Mouse (Mus musculus): ENCODE data around the gene Mrc2. TPM values are rescaled to one million over a fixed set of nuclear protein-coding genes. Genes with fewer than 3 reads are reported as not detected.

Gene Mrc2
- total RNA-seq, 4 experiments from 2014 or later: 9.8 to 13.3 (median 13.0) TPM

DNA sequence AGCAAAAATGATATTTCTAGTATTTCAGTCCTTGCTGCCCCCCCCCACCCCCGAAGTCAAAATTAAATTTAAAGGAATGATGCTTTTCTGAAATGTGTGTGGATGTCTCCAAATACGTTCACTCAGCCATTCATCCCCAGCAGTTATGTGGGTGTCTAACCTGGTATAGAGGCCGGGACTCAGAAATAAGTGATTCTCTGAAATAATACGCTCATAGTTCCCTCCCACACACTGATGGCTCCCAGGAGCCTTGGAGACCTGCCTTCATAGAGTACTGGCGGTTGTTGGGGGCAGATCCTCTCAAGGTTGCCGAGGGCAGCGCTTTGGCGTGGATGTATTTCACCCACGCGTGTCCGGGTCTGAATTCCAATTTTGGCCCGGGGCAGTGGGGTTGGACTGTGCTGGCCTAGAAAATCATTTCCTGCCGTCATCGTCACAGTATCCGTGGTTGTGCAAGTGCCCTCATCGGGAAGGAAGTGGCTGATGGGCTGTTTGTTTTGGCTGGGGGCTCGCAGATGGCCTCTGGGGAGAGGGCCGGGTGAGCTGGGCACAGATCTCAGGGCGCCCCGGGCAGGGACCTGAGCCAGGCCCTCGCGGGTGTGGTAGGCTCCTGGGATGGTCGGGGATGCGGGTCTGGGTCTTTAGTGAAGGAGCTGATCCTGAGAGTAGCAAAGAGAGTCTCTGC is 19.0 kb downstream of the Mrc2 start:
- peak; percentile 63 for DNase-seq (ENCODE audit: low spot score)

DNA sequence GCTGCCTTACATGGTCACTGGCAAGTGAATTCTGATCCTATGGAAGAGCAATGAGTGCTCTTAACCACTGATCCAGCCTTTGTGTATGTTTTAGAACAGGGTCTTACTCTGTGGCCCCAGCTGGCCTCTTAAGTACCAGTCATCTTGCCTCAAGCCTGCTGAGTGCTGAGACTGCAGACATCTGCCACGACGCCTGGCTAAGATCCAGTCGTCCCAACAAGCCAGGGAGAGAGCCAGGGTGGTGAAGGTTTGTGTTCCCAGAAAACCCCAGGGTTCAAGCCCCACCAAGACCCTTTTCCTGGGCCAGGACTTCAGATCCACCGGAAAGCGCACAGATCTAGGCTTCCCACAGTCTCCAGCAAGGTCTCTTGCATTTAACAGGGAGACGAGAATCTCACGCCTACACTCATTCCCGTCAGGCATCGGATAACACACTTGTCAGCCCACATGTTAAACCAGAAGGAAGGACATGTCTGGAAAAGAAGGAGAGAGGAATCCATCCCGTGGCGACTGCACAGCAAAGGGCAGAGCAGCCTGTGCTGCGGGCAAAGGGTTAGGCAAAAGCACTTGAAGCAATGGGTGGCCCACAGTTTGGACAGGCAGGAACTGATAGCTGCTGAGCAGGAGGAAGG is 20.0 kb downstream of the Mrc2 start:
- no peak for DNase-seq (ENCODE audit: low spot score)

DNA sequence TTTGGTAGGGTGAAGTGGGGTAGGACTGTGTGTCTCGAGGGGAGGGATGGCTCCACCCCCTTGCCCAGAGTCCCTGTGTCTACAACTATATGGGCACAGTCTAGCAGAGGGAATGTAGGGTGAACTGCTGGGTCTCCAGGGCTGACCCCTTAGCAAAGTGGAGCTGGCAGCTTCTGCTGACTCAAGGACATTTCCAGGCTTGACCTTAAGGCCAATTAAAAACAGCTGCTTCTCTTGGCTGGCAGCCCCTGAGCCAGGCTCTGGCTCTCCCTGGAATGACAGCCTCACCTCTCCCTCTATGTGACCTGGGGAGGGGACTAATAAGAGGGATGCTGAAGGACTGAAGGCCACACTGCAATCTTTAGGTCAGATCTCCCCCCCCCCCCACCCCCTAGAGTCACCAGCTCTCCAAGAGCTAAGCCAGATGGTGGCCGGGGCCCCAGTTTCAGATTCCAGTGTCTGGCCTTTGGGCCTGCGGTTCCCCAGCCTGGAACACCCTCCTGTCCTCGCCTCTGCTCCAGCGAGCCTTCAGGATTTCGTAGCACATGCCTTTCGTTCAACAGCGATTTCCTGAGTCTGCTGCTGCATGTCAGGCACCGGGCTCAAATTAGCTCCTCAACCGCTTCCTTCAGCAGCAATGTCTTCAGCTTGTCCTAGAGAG is 20.7 kb downstream of the Mrc2 start:
- peak; percentile 44 for DNase-seq (ENCODE audit: low spot score)

DNA sequence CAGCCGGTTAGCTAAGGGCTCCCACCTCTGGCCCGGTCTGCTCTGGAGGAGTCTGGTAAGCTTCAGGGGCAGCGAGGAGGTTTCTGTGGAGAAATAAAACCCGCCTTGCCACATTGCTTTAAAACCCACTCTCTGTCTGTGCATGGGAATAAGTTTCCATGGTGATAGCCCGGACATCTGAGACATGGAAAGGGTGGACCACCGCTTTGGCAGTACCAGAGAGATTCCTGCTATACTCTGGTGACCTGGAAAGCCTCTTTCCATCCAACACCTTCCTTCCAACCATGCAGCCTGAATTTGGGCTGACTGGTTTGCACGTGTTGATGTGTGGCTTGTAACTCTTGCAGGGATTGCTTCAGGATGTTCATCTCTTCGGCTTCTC is 21.2 kb downstream of the Mrc2 start:
- DNase-seq (ENCODE audit: low spot score): no peak

DNA sequence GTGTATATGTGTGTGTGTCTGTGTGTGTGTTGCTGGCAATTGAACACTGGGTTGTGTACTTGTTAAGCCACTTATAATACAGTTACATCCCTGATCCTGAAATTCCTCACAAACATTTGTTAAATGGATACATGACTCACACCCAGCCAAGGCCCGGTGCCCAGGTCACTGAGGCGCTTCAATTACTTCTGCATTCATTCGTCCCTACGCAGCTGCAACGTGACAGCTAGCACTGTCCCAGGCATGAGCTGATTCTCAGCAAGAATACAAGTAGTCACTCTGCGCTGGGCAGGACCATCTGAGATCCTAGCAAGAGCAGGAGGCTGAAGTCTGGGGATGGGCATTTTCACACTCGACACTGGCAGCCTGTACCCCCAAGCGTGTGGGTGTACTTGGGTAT is 22.9 kb downstream of the Mrc2 start:
- no peak for DNase-seq (ENCODE audit: low spot score)

DNA sequence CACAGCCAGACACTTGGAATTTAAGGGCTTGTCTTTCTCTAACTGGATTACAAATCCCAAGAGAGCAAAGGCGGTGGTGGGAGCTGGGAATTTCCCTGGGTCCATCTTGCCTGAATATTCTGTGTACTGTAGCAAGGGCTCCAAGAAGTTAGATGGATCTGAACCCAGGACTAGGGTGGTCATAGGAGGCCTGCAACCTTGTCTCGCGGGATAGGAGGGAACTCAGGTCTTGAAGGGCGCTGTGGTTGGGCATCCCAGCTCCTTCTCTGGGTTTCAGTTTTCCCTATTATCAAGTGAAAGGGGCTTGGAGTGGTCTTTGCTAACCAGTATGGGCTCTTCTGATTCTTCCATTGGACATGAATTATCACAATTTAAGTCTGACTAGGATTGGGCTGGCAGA is 23.7 kb downstream of the Mrc2 start:
- no peak for DNase-seq (ENCODE audit: low spot score)

DNA sequence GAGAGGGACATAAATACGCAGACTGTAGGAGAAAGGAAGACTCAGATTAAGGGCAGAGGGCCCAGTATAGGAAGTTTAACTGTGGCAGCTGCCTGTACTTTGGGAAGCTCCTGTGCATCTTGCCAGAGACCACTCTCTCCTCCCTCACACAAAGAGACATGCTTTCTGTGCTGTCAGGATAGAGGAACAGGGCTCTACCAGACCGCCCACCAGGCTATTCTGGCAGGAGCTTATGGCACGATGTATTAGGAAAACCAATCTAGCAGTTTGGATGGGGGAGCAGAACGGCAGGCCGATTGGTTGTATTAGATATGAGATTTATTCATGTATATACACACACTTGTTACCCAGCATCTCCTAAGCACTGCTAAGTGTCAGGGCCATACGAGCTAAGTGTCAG is 25.3 kb downstream of the Mrc2 start:
- DNase-seq (ENCODE audit: low spot score): no peak

DNA sequence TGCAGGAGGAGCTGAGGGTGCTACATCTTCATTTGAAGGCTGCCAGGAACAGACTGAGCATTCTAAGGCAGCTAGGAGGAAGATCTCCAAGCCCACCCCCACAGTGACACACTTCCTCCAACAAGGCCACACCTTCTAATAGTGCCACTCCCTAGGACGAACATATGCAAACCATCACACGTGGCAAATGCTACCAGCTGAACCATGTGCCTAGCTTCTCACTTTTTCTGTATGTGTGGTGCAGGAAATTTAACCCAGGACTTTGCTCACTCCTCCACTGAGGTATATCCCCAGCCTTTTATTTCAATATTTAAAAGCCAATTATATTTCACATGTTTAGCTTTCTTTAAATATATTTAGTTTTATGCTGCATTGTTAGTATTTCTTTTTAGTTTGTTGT is 28.6 kb downstream of the Mrc2 start:
- DNase-seq (ENCODE audit: low spot score): no peak

DNA sequence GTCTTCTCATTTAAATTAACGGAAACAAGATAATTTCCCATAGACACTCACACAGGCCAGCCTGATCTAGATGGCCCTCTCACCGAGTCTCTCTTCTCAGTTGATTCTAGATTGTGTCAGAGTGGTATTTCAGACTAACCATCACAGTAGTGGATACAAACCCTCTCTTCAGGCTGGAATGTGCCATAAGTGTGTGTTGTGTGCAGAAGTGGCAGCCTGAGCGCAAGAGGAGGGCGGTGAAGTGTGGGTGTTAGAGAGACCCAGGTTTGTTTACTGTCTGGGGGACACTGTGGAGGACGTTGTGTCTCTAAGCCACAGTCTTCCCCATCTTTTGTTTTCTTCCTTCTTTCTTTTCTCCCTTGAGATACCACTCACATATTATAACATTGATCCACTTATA is 31.1 kb downstream of the Mrc2 start:
- DNase-seq (ENCODE audit: low spot score): no peak

DNA sequence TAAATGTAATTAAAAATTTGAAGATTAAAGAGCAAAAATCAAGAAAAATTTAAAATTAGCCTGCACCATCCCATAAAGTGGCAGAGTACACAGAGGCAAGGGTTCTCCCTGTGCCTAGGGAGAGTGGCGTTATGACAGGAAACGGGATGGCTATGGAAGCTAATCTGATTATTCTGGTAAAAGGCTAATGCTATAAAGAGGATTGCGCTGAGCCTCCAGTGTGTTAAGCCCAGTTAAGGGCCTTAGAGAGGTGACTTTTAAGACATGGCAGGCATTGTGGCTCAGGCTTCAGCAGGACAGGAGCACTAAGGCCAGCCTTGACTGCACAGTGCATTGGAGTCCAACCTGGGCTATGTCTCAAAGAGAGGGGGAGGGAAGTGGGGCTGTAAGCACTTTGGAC is 34.7 kb downstream of the Mrc2 start:
- no peak for DNase-seq (ENCODE audit: low spot score)

DNA sequence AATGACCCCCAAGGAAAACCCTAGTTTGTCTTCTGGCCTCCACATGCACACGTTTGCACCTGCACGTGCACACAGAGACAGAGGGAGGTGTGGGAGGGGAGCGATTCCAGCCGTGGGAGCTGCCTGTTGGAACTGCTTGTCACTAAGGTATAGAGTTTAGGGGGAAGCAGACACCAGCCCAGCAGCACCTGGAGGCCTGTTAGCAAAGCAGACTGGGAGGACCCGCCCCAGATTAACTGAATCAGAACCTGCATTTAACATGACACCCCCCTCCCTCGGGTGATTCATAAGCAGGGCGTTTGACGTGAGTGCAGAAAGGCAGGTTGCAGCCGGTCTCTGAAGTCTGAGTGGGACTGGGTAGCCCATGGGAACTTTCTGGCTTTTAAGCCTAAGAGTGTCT is 37.5 kb downstream of the Mrc2 start:
- no peak for DNase-seq (ENCODE audit: low spot score)

DNA sequence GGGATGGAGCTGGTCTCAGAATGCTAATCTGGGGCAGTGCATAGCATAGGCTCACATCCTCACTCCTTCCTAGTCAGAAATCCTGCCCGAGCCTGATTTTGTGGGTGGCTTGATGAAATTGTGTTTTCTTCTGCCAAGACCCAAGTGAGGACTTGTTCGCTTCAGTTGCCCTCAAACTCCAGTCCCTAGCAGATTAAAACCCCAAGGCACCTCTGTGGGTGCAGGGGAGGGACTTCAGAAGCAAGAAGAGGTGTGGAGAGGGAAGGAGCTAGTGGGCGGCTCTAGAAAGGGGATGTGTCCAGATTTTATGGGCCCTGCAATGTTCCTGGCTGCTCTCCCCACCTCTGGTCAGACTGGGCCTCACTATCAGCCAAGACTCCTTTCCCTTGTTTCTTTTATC is 38.7 kb downstream of the Mrc2 start:
- no peak for DNase-seq (ENCODE audit: low spot score)

DNA sequence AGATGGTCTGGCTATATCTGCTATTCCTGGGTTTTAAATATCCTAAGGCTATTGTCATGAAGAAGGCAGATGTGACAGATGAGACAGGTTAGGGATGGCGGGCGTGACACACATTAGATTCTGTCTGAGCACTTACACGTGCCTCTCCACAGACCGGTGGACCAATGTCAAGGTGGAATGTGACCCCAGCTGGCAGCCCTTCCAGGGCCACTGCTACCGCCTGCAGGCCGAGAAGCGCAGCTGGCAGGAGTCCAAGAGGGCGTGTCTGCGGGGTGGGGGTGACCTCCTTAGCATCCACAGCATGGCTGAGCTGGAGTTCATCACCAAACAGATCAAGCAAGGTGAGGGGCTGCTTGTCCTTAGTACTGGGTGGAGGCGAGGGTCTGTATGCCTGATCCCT is 39.3 kb downstream of the Mrc2 start:
- DNase-seq (ENCODE audit: low spot score): peak; percentile 21

DNA sequence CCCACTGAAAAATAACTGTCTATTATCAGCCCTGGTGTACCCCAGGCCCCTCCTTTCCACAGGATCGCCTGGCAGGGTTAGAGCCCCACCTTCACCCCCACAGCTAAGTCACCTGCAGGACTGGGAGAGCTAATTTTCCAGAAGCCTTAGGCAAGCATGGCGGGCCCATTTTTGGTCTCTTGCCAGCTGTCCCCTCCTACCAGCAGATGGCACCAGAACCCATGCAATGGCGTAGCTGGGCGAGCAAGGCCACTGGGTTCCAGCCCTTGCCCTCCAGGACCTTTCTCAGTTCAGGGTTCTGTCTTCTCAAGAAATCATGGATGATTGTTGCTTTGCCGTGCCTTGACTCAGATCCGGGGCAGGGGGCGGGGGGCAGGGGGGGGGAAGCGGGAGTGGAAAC is 40.0 kb downstream of the Mrc2 start:
- peak; percentile 21 for DNase-seq (ENCODE audit: low spot score)

DNA sequence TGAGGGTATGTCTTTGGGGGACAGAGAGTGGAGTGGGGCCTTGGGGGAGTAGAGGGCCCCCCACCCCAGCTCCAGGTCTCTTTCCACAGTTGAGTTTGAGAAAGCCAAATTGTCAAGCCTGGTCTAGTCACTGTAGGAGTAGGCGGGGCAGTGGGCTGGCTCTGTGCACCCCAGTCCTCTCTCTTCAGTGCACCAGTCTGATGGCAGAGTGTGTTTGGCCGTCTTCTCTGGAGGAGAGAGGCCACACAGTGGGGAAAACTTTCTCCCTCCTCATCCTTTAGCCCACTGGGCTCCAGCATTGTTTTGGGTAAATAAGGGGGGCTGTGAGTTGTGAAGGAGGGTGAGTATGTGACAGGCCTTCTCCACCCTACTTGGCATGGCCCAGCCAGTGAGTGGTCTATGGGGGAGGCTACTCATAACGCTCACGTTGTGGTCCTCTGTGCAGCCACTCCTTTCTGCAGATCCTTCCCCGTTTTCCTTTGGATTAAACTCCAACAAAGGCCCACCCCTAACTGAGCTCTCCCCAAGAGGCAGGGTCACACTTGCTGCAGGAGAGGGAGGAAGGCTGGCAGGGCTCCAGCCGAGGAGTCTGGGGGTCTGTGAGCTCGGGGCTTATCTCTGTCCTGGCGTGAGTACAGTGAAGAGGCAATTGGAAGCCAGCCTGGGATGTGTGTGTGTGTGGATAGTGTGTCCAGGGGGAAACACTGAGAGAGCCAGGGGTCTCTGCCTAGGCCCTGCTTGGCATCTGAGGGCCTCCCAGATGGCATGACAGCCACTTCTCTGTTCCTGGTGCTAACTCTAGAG is 41.6 kb downstream of the Mrc2 start:
- no peak for DNase-seq (ENCODE audit: low spot score)

DNA sequence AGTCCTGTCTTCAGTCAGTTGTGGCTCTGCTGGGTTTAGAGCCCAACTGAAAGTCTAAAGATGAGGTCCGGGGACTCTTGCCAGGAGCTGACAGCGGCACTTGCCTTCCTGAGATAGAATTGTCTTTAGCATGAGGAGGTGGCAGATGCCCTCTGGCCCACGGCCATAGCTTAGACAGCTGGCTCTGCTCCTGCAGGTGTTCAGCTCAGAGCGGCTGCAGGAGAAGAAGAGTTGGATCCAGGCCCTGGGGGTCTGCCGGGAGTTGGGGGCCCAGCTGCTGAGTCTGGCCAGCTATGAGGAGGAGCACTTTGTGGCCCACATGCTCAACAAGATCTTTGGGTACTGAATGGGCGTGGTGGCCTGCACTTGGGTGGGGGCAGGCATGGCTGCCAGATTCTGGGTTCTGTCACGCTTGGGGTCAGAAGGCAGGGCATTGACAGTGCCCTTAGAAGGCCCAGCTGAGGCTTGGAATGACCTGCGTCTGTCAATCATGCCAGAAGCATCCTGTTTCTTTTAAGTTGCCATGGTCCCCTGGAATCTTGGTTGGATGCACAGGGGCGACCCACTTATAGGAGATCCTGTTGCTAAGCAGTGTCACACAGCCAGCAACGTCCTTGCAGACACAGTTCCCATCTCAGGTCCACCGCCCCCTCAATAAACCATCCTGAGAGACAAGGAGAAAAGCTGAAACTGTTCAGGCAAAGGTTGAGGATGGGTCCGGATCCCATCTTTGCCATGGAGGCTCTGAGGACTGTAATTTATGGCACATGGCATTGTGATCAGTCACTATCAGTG is 46.4 kb downstream of the Mrc2 start:
- DNase-seq (ENCODE audit: low spot score): no peak

DNA sequence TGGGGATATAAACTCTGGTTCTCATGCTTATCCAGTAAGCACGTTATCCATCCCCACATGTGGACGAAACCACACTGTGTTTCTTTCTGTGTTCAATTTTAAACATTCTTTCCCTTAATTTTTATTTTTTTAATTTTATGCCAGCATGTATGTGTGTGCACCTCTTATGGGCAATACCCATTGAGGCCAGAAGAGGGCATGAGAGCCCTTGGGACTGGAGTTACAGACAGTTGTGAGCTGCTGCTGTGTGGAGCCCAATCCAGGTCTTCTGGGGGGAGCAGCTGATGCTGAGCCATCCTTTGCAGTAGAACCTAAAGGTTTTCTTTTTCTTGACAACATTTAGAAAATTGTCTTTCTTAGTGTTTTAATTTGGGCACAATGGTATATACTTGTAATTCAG is 52.8 kb downstream of the Mrc2 start:
- no peak for DNase-seq (ENCODE audit: low spot score)

DNA sequence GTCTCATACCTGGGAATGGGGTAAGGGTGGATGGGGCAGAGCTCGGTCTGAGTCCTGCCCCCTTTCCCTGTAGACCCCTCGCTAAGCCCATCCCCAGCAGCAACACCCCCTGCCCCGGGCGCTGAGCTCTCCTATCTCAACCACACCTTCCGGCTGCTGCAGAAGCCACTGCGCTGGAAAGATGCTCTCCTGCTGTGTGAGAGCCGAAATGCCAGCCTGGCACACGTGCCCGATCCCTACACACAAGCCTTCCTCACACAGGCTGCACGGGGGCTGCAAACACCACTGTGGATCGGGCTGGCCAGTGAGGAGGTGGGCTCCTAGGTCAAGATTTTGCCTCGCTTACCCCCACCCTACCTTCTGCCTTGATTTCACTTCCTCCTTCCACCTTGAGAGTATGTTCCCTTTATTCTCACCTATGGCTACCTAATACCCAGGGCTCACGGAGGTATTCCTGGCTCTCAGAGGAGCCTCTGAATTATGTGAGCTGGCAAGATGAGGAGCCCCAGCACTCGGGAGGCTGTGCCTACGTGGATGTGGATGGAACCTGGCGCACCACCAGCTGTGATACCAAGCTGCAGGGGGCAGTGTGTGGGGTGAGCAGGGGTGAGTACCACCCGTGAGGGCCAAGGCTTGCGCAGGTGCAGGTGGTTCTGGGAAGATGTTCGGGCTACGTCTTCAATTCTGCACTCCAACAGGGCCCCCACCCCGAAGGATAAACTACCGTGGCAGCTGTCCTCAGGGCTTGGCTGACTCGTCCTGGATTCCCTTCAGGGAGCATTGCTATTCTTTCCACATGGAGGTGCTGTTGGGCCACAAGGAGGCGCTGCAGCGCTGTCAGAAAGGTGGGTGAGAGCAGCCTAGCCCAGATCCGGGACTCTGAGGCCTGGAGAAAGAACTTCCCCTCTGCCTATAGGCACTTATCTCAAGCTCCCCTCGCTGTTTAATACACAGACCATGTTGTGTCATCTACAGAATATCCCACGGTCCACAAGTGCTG is 55.0 kb downstream of the Mrc2 start:
- peak; percentile 82 for DNase-seq (ENCODE audit: low spot score)

DNA sequence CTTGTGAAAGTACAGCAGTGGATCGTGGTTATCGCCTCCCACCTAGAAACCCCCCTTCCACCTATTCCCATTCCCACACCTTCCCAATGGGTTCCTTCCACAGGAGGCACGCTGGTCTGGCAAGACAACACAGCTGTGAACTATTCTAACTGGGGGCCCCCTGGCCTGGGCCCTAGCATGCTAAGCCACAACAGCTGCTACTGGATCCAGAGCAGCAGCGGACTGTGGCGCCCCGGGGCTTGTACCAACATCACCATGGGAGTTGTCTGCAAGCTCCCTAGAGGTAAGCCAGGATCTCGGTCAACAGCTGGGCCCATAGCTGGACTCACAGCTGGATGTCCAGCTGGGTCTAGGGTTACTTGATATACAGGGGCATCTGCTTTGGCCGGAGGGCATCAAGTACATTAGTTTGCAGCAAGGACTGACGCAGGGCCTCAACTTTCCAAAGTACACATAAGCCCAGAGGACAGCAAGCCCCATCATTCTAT is 56.1 kb downstream of the Mrc2 start:
- no peak for DNase-seq (ENCODE audit: low spot score)

DNA sequence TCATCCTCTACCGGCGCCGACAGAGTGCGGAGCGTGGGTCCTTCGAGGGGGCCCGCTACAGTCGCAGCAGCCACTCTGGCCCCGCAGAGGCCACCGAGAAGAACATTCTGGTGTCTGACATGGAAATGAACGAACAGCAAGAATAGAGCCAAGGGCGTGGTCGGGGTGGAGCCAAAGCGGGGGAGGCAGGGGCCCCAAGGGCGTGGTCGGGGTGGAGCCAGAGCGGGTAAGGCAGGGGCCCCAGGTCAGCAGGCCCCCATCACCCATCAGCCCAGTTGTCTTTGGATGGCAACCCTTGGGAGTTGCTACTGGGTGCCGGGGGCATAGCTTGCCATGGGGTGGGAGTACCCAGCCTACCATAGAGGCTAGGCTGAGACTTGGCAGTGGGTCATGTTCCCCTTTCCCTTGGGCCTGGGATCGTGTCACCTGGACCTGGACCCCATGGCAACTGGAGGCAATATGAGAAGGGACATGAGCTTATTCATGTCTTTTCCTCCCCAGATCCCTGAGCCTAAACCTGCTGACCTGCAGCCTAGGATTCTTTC is 57.4 kb downstream of the Mrc2 start:
- DNase-seq (ENCODE audit: low spot score): no peak

All from heart, adult 8-10 months (tissue).